Mouse (Mus musculus): Measurements from ENCODE around the gene Zfp760.
"Not testable (repeated sequence)": the region's sequence is repeated elsewhere in the genome, so short reads cannot be mapped to it uniquely, and the experiment has no call there.

The Zfp760 gene

DNA sequence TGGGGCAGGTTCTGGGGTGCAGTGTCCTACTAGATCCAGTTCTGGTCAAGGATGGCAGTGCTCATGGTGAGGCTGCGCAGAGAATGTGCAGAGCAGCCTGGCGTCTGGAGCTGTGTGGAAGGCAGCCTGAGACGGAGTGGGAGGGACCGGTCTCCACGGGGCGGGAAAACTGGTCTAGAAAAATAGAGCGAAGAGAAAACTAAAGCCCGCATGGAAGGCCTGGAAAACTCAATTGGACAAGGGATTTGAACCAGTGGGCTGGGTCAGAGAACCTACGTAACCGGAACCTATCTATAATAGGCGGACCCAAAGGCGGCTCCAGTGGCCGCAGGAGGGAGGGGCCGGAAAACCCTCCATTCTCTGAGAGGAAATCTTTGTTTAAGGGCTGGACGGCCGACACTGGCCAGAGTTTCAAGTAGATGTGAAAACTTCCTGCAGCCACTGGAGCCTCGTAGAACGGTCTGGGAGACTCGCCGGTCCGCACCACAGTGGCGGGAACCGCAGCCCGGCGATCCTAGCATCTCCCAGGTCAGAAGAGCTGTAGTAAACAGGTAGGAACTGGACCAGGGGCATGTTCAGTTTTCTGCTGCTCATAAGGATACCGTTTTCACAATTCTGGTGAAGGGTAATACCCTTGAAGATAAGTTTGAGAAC is at the start of gene Zfp760:
Gene Zfp760, plus strand, starts transcription at position 399 of the 654 bp plus-strand sequence.
- DNase-seq (ENCODE audit: low read depth, low spot score): peak; percentile 58

DNA sequence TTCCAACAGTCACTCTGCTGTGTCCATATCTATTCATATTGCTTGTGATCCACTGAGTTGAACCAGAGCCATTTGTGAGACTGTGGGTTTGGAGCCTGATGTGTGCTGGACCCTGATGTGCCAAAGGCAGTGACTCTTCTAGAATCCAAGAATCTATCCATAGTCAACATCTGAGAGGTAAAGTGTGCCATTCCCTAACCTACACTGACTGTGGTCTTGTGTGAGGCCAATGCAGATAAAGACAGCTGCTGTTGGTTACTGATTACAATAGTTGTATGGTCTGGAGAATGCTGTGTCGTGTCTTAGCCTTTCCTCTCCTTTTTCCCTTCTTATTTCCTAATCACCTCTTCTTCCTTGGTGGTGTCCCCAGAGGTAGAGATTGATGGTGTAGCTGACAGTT is 28.7 kb upstream of the Zfp760 start:
- DNase-seq (ENCODE audit: low read depth, low spot score): peak; percentile 1

- peak; percentile 96 for DNase-seq (ENCODE audit: low read depth, low spot score)
These were observed 28.1 kb upstream of the Zfp760 start for GRCm38 (mm10) chr17:21679273-21680018.

- DNase-seq (ENCODE audit: low read depth, low spot score): not testable (repeated sequence)
These were observed 27.5 kb upstream of the Zfp760 start for GRCm38 (mm10) chr17:21680019-21680376.

DNA sequence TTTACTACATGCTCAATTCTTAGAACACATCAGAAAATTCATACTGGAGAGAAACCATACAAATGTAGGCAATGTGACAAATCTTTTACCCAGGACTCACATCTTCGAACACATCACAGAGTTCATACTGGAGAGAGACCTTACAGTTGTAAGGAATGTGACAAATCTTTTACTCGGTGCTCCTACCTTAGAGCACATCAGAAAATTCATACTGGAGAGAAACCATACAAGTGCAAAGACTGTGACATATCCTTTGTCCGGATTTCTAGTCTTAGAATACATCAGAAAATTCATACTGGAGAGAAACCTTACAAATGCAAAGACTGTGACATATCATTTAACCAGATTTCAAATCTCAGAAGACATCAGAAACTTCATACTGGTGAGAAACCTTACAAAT is 16.0 kb upstream of the Zfp760 start, which contains the start of gene Gm10226:
Gene Gm10226, plus strand, starts transcription at position 301 of the 400 bp plus-strand sequence.
- no peak for DNase-seq (ENCODE audit: low read depth, low spot score)

DNA sequence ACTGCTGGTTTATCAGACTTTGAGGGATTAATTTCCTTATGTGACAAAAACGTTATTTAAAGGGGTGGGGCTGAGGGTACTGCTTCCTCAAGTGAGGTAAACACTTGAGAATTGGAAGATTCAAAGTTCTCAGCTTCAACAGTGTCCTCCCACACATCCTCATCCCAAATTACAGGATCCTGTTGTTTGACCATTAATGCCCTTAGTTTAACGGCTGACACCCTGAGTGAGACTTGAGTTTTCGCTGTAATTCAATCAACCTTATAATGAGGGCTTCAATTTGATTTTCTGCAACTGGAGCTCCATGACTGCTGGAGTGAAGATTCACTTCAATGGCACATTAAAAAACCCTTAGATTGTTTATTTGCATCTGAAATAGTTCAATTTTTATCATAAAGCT is 14.2 kb upstream of the Zfp760 start:
- no peak for DNase-seq (ENCODE audit: low read depth, low spot score)

DNA sequence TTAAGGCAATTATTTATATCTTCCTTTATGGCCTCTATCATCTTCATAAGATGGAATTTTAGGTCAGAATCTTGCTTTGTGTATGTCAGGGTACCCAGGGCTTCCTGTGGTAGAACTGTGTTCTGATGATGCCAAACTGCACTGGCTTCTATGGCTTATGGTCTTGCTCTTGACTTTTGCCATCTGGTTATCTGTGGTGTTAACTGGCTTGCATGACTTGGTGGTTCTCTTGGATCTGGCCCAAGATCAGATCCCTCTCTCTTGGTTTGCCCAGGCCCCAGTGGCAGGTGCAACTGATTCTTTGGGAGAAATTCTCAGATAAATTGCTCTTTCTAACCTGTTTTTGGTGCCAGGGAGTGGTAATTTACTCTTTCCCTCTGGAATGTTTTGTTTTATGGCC is 11.5 kb upstream of the Zfp760 start:
- DNase-seq (ENCODE audit: low read depth, low spot score): no peak

GRCm38 (mm10) chr17:21702281-21703240 is 5.0 kb upstream of the Zfp760 start:
- no peak for DNase-seq (ENCODE audit: low read depth, low spot score)

GRCm38 (mm10) chr17:21703414-21703813 is 4.1 kb upstream of the Zfp760 start:
- no peak for DNase-seq (ENCODE audit: low read depth, low spot score)

DNA sequence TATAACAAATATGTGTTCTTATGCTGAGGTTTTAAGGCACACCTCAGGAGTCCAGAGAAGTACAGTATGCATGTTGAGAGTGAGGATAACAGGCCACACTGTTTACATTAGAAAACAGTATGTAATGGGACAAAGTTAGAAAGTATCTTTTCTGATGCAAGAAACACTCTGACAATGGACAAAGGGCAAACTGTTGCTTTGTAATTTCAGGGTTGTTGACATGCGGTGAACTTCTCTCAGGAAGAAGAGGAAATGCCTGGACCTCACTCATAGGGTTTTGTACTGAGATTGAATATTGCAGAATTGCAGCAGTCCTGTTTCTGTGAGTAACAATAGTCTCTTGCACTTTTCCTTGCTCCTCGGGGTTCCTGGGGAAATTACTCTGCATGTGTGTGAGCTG is 860 bp downstream of the Zfp760 start:
- DNase-seq (ENCODE audit: low read depth, low spot score): no peak

DNA sequence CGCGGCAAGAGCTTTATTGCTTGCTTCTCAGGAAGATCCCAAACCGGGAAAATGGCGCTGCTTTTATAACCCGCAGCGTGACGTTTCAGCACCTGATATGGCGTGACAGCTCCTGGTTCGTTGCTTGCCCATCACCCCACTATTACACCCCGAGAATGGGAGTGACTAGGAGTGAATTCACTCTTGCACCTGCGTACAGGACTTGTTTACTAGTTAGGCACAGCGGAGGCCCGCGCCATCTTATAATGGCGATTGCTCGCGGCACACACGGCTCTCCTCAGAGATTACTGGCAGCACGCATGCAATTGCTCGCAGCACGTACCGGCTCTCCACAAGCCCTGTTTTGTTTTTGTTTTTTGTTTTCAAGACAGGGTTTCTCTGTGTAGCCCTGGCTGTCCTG is 23.0 kb downstream of the Zfp760 start, which contains the start of gene Zfp229:
Gene Zfp229, plus strand, starts transcription at position 301 of the 400 bp plus-strand sequence.
- not testable (repeated sequence) for DNase-seq (ENCODE audit: low read depth, low spot score)

- no peak for DNase-seq (ENCODE audit: low read depth, low spot score)
These were observed 25.5 kb downstream of the Zfp760 start for GRCm38 (mm10) chr17:21733049-21733448.

- DNase-seq (ENCODE audit: low read depth, low spot score): peak; percentile 63
These were observed 26.0 kb downstream of the Zfp760 start for GRCm38 (mm10) chr17:21733529-21734031.

GRCm38 (mm10) chr17:21752791-21753190 is 45.2 kb downstream of the Zfp760 start:
- DNase-seq (ENCODE audit: low read depth, low spot score): no peak

- DNase-seq (ENCODE audit: low read depth, low spot score): no peak
These were observed 46.0 kb downstream of the Zfp760 start for GRCm38 (mm10) chr17:21753342-21754208.

DNA sequence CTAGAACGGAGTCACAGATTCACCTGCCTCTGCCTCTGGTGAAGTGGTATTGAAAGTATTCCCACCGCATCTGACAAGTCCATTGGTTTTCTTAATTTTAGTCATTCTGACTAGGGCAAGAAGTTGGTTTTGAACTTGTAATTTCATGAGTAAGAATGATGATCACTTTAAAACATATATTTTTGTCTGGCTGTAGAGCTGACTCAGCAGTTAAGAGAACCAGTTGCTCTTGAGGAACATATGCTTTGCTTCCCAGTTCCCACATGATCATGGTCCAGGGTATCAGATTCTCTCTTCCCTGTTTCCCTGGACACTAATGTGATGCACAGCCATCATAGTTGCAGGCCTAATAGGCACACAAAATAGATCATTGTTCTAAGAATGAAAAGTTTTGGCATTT is 62.8 kb downstream of the Zfp760 start:
- DNase-seq (ENCODE audit: low read depth, low spot score): no peak
